Mouse (Mus musculus) heart, embryonic 15.5 days (tissue): ENCODE measurements around the gene Ide. TPM values are rescaled to one million over a fixed set of nuclear protein-coding genes. Genes with fewer than 3 reads are reported as not detected.
"Not testable (repeated sequence)": the region's sequence is repeated elsewhere in the genome, so short reads cannot be mapped to it uniquely, and the experiment has no call there.

Experiments used
- ATAC-seq: fragments of 200-750 bp; cut with Nextera tagmentation; replicated peaks from 2 replicates; pipeline ENCODE4 v1.8.0; 2017; ENCODE audit warnings: low read depth, moderate TSS enrichment; ENCODE audit not compliant: insufficient number of reproducible peaks, insufficient read depth, low FRiP score
- H3K27ac ChIP-seq: fragments of 300-500 bp; sonication (generic); 2 replicates; pipeline ENCODE4 v1.5.1; 2015; ENCODE audit warnings: mild to moderate bottlenecking, inconsistent platforms
- H3K27me3 ChIP-seq: fragments of 300-500 bp; sonication (generic); 2 replicates; pipeline ENCODE4 v1.6.1; 2015; ENCODE audit warnings: inconsistent platforms
- H3K36me3 ChIP-seq: fragments of 300-500 bp; sonication (generic); 2 replicates; pipeline ENCODE4 v1.6.1; 2015; ENCODE audit warnings: mild to moderate bottlenecking, inconsistent platforms
- H3K4me1 ChIP-seq: fragments of 300-500 bp; sonication (generic); replicated peaks from 2 replicates; pipeline ENCODE4 v1.6.1; 2015; ENCODE audit warnings: inconsistent platforms
- H3K4me2 ChIP-seq: fragments of 300-500 bp; sonication (generic); 2 replicates; pipeline ENCODE4 v1.6.1; 2015; ENCODE audit warnings: inconsistent platforms, mild to moderate bottlenecking, moderate library complexity
- H3K4me3 ChIP-seq: fragments of 300-500 bp; sonication (generic); 2 replicates; pipeline ENCODE4 v1.5.1; 2015; ENCODE audit warnings: mild to moderate bottlenecking, inconsistent platforms
- H3K9ac ChIP-seq: fragments of 300-500 bp; sonication (generic); 2 replicates; pipeline ENCODE4 v1.6.1; 2015; ENCODE audit warnings: mild to moderate bottlenecking, inconsistent platforms
- H3K9me3 ChIP-seq: fragments of 300-500 bp; sonication (generic); replicated peaks from 2 replicates; pipeline ENCODE4 v1.6.1; 2016; ENCODE audit warnings: inconsistent platforms
- WGBS: fragments of 180-500 bp; shearing (Covaris S2); methylation state at CpG from one replicate; pipeline ENCODE4 v1.1.7; 2015; ENCODE audit warnings: mixed read lengths; 5-methylcytosine and 5-hydroxymethylcytosine counted together
- polyA plus RNA-seq: library from polyadenylated mRNA; unstranded; fragments of >200 nt; fragmentation: Nextera tagmentation; extraction: Ambion mirVana; gene quantifications from 2 replicates; pipeline ENCODE4 v1.2.1, GENCODE M21; 2015

Ide gene
- polyA plus RNA-seq, 1 experiment from 2014 or later = 66.6 TPM

DNA sequence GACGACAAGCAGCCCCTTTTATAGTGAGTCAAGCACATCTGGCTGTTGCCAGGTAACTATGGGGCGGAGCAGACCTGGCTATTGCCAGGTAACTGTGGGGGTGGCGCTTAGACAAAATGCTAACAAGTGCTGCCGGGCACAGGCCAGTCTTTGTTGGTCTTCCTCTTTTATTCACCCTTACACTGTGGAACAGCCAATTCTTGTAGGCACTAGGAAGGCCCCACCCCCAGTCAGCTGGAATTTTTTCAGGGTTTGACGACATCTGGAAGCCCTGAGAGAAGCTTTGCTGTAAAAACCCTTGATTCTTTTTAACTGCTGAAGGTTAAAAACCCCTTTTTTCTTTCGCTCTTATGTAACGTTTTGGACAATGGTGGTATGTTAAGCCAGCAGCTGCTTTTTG lies 99.0 kb downstream of the Ide start:
- Histone ChIP-seq H3K27me3 (peaks cover 35% of the 10 kb centered on the region), H3K9me3 (no peaks in the 10 kb centered on the region), H3K4me3 (no peak overlapping the region), H3K36me3 (no peaks in the 10 kb centered on the region), H3K27ac (no peak overlapping the region), H3K4me2 (no peak overlapping the region), H3K4me1 (peaks cover 12% of the 10 kb centered on the region), H3K9ac (no peak overlapping the region)
- 19% methylated on average over 7 of the region's 7 CpGs for WGBS
- no peak for ATAC-seq

DNA sequence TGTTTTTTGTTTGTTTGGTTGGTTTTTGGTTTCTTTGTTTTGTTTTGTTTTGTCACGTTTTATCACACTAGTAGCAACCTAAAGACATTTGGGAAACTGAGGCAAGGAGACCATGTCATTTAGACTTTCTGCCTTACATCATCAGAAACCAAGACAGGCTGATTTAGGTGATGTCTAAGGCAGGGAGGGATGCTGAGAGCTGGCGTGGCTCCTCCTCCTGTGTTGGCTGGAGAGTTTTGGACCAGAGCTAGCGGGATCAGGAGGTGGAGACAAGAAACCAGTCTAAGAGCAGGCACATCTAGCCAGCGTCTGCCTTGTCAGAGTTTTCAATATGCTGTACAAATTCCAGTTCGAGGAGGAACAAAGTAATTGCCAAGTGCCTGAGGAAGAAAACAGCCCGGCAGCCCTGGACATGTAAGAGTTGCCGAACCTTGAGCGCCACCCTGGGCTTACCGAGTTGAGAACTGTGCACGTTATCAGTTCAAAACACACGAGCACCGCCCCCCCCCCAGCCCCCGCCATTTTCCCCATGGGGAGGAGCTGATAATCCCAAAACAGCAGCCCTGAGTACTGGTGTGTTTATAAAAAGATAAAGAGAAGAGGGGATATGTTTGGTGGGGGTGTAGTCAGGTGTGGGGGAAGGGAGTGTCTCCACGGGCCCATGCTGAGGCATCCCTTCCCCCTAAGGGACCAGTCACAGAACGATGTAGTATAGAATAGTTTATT lies 99.8 kb downstream of the Ide start:
- H3K9me3 ChIP-seq = no peaks in the 10 kb centered on the region
- 2% methylated on average over 15 of the region's 15 CpGs for WGBS
- peaks cover 40% of the 10 kb centered on the region for H3K27me3 ChIP-seq
- no peak overlapping the region for H3K27ac ChIP-seq
- ATAC-seq = no peak
- H3K4me2 ChIP-seq = peak overlapping the region; percentile 39
- peaks cover 14% of the 10 kb centered on the region for H3K4me1 ChIP-seq
- H3K4me3 ChIP-seq = no peak overlapping the region
- no peak overlapping the region for H3K9ac ChIP-seq
- no peaks in the 10 kb centered on the region for H3K36me3 ChIP-seq

DNA sequence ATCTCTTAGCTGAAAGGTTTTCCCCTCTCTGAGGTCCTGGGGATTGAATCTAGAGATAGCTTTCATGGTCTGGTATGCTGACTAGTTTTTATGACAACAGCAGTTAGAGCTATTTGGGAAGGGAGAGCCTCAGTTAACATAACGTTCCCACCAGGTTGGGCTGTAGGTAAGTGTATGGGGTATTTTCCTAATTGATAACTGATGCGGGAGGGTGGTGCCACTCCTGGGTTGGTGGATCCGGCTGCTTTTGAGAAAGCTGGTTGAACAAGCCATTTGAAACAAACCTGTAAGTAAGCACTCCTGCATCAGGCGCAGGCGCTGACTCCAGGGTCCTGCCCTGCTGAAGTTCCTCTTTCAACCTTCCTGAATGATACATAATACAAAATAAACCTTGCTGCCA lies 100.3 kb downstream of the Ide start:
- Histone ChIP-seq H3K4me1 (peaks cover 14% of the 10 kb centered on the region), H3K9ac (no peak overlapping the region), H3K4me3 (no peak overlapping the region), H3K4me2 (no peak overlapping the region), H3K27ac (no peak overlapping the region), H3K27me3 (peaks cover 44% of the 10 kb centered on the region), H3K9me3 (no peaks in the 10 kb centered on the region), H3K36me3 (no peaks in the 10 kb centered on the region)
- 43% methylated on average over 5 of the region's 5 CpGs for WGBS
- no peak for ATAC-seq

DNA sequence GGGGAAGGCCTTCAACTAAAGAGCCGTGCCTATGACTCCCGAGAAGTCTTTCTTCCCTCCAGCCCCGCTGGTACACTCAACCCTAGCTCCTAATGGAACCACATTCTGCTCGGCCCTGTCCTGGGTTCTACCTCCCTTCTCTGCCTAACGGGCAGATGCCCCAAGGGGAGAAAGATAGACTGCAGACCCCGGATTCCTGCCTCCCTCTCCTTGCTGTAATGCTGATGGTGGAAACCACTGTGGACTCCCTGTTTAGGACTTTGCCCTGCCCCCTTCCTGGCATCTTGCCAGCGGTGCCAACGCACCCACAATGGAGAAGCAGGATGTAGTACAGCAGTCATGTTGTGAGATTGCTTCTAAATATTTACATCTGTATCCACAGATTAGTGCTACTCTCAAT lies 101.8 kb downstream of the Ide start:
- Histone ChIP-seq H3K9me3 (no peaks in the 10 kb centered on the region), H3K4me1 (peaks cover 14% of the 10 kb centered on the region), H3K36me3 (no peaks in the 10 kb centered on the region), H3K4me2 (no peak overlapping the region), H3K27me3 (peaks cover 44% of the 10 kb centered on the region), H3K9ac (no peak overlapping the region), H3K27ac (no peak overlapping the region), H3K4me3 (no peak overlapping the region)
- ATAC-seq = no peak
- 43% methylated on average over 8 of the region's 8 CpGs for WGBS

DNA sequence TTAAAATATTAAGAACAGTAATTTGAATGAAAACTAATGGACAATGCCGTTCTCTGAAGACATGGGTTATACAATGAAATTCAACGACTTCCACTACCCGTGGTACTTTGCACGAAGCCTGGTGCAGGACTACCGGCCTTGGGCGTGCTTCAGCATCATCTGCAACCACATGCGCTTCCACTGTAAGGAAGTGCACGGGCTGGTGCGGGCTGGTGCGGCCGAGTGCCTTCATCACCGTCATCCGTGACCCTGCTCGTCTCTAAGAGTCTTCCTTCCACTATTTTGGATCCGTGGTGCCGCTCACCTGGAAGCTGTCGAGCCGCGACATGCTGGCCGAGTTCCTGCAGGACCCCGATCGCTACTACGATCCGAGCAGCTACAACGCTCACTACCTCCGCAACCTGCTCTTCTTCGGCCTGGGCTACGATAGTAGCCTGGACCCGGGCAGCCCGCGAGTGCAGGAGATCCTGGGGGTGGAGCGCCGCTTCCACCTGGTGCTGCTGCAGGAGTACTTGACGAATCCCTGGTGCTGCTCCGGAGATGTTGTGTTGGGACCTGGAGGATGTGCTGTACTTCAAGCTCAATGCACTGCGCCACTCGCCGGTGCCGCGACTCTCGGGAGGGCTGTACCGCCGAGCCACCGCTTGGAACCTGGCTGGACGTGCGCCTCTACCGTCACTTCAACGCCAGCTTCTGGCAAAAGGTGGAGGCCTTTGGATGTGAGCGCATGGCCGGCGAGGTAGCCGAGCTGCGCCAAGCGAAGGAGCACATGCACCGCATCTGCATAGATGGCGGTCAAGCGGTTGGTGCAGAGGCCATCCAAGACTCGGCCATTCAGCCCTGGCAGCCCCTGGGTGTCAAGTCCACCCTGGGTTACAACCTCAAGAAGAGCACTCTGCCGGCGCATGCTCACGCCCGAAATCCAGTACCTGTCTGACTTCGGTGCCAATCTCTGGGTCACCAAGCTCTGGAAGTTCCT lies 103.8 kb downstream of the Ide start:
- Histone ChIP-seq H3K4me2 (peak overlapping the region; percentile 86), H3K4me3 (peak overlapping the region; percentile 51), H3K36me3 (no peaks in the 10 kb centered on the region), H3K9ac (peak overlapping the region; percentile 34; the same call in 1 of the 2 replicates), H3K27me3 (peaks cover 44% of the 10 kb centered on the region), H3K27ac (no peak overlapping the region), H3K9me3 (no peaks in the 10 kb centered on the region), H3K4me1 (peaks cover 14% of the 10 kb centered on the region)
- WGBS = 5% methylated on average over 63 of the region's 63 CpGs
- ATAC-seq = 0 out of 2 replicates have a peak, but pooled peaks have one; percentile 22

DNA sequence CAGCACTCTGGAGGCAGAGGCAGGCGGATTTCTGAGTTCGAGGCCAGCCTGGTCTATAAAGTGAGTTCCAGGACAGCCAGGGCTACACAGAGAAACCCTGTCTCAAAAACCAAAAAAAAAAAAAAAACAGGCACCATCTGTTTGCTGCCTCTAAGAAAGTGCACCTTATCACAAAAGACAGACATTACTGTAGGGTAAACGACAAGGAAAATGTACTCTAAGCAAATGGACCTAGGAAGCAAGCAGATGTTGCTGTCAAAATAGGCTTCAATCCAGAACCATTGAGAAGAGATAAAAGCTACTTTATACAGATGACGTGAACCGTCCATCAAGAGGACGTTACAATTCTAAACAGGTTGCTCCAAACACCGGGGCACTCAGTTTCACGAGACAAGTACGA lies 105.1 kb downstream of the Ide start:
- ATAC-seq, H3K9ac ChIP-seq, H3K9me3 ChIP-seq, H3K4me2 ChIP-seq, H3K36me3 ChIP-seq, H3K4me1 ChIP-seq, H3K4me3 ChIP-seq, H3K27ac ChIP-seq: not testable (repeated sequence)
- H3K27me3 ChIP-seq = peaks cover 39% of the 10 kb centered on the region
- WGBS = 66% methylated on average over 9 of the region's 9 CpGs

DNA sequence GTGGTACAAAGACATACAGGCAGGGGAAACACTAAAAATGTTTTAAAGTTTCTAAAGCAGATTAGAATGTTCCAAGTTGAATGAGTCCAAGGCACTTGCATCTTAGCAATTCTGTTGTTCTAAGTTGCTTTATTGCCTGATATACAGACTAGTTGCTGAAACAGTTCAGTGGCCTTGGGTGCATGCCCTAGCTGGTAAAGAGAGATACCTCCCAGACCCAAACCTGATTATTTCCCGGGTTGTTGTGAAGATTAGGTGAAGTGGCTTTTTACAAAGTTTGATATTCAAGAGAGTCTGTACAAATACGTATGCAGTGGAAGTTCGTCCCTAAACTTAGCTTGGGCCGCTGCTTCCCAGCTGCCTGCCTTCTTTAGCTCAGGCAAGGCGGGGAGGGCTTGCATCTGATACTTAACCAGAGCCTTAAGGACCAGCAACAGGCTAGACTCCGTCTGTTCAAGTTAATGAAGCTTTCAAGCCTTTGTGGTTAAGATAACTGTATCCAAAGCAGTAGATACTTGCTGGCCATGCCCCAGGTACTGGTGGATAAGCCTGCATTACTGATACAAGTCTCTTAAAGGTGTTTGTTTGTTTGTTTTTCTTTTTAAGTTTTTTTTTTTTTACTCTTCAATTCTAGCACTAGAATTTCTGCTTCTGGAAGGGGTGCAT lies 112.3 kb downstream of the Ide start:
- ATAC-seq = no peak
- H3K4me2 ChIP-seq = no peak overlapping the region
- peaks cover 27% of the 10 kb centered on the region for H3K36me3 ChIP-seq
- no peaks in the 10 kb centered on the region for H3K27me3 ChIP-seq
- no peak overlapping the region for H3K4me3 ChIP-seq
- WGBS = 62% methylated on average over 6 of the region's 6 CpGs
- H3K4me1 ChIP-seq = no peaks in the 10 kb centered on the region
- H3K9me3 ChIP-seq = no peaks in the 10 kb centered on the region
- no peak overlapping the region for H3K9ac ChIP-seq
- no peak overlapping the region for H3K27ac ChIP-seq

Other genes starting within 250 kb of the Ide start
- 78.3 and 81.8 TPM in 2 replicates for gene March5, start 130.3 kb downstream of the Ide start, polyA plus RNA-seq
- 7.6 and 9.9 TPM in 2 replicates for gene Cpeb3, start 129.3 kb downstream of the Ide start, polyA plus RNA-seq
- 39.6 and 45.4 TPM in 2 replicates for gene Kif11, start 38.6 kb upstream of the Ide start, polyA plus RNA-seq
- 13.0 and 13.8 TPM in 2 replicates for gene Hhex, start 97.0 kb upstream of the Ide start, polyA plus RNA-seq
- gene Exoc6, start 212.6 kb upstream of the Ide start, polyA plus RNA-seq = 16.6 and 18.8 TPM in 2 replicates